Mouse (Mus musculus): ENCODE data around the gene Ccdc169. TPM values are rescaled to one million over a fixed set of nuclear protein-coding genes. Genes with fewer than 3 reads are reported as not detected.

Ccdc169 gene
- polyA plus RNA-seq, 2 experiments: 0.11 to 0.25 TPM

GRCm38 (mm10) chr3:55151656-55152433 lies 14.7 kb downstream of the Ccdc169 start:
- H3K27me3 ChIP-seq (ENCODE audit: control insufficient read depth, insufficient read depth, low read length): no peaks in the 10 kb centered on the region
- DNase-seq (ENCODE audit: low spot score): peak; percentile 68
- no peaks in the 10 kb centered on the region for H3K9me3 ChIP-seq (ENCODE audit: control insufficient read depth, low read length)
- no peak overlapping the region for H3K4me3 ChIP-seq (replicated peaks; ENCODE audit: low read length)
- ATAC-seq (ENCODE audit: low FRiP score, low read depth): peak; percentile 74; the same call in 1 of the 2 replicates
- H3K4me2 ChIP-seq (replicated peaks; ENCODE audit: low read depth, low read length, severe bottlenecking): no peak overlapping the region
- no peak for TF ChIP-seq POLR2A (IDR thresholded peaks at IDR 0.05; ENCODE audit: borderline replicate concordance, extremely low read depth, insufficient read depth, insufficient read length)
- H3K27ac ChIP-seq (replicated peaks; ENCODE audit: low read depth, low read length): no peak overlapping the region
- H3K9ac ChIP-seq (ENCODE audit: low read depth, low read length, severe bottlenecking): no peak overlapping the region
- H3K4me1 ChIP-seq (ENCODE audit: control insufficient read depth, insufficient read depth, low read length): peaks cover 3% of the 10 kb centered on the region; the same call in 1 of the 2 replicates
- WGBS: 16% methylated on average over 7 of the region's 7 CpGs
- no peaks in the 10 kb centered on the region for H3K36me3 ChIP-seq (ENCODE audit: control insufficient read depth, insufficient read depth, low read length)

DNA sequence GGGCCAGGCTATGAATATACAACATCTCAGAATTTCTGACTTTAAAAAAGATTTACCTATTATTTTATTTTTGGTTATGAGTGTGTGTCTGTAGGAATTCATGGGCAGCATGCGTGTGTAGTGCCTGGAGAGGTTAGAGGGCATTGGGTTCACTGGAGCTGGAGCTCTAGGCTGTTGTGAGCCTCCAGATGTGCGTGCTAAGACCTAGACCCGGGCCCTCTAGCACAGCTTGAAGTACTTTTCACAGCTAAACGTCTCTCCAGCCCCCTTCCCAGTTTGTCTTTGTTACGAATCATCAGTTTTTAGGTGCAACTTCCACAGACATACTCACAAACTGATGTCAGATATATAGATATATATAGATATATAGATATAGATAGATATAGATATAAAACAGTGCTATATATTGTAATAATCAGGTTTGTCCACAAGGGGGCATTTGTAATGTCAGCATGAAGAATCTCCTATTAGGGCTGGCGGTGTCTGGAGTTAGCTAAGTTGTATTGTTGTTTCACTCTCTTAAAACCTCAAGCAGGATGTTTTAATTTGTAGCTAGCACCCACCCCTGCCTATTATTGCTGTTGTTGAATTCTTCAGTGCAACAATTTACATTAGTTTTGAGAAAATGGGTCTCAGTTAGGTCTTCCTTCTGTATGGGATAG lies 15.7 kb downstream of the Ccdc169 start:
- Histone ChIP-seq H3K4me1 (ENCODE audit: control insufficient read depth, insufficient read depth, low read length) (peaks cover 3% of the 10 kb centered on the region; the same call in 1 of the 2 replicates), H3K4me2 (replicated peaks; ENCODE audit: low read depth, low read length, severe bottlenecking) (no peak overlapping the region), H3K27me3 (ENCODE audit: control insufficient read depth, insufficient read depth, low read length) (no peaks in the 10 kb centered on the region), H3K9ac (ENCODE audit: low read depth, low read length, severe bottlenecking) (no peak overlapping the region), H3K4me3 (replicated peaks; ENCODE audit: low read length) (no peak overlapping the region), H3K27ac (replicated peaks; ENCODE audit: low read depth, low read length) (no peak overlapping the region), H3K9me3 (ENCODE audit: control insufficient read depth, low read length) (no peaks in the 10 kb centered on the region), H3K36me3 (ENCODE audit: control insufficient read depth, insufficient read depth, low read length) (no peaks in the 10 kb centered on the region)
- ATAC-seq (ENCODE audit: low FRiP score, low read depth): no peak
- WGBS: 62% methylated on average over 6 of the region's 6 CpGs
- TF ChIP-seq POLR2A (IDR thresholded peaks at IDR 0.05; ENCODE audit: borderline replicate concordance, extremely low read depth, insufficient read depth, insufficient read length): no peak
- peak; percentile 85 for DNase-seq (ENCODE audit: low spot score)

DNA sequence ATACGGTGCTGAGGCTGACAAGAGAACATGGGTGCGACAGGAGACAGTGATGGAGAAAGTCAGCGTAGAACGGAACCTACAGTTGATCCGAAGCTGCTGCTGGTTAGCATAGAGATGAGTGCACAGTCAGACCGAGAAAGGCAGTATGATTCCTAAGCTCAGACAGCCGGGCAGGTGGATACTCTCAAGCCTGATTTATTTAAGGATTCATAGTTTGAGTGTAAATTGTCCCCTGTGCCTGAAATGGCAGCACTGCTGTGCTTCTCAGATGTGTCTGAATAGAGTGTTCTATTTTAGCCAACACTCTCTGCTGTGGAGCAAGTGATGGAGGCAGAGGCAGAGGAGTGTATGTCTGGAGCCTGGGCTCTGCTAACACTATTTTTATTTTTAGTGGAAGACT lies 17.0 kb downstream of the Ccdc169 start:
- H3K36me3 ChIP-seq (ENCODE audit: control insufficient read depth, insufficient read depth, low read length): no peaks in the 10 kb centered on the region
- 90% methylated on average over 7 of the region's 7 CpGs for WGBS
- no peak for TF ChIP-seq POLR2A (IDR thresholded peaks at IDR 0.05; ENCODE audit: borderline replicate concordance, extremely low read depth, insufficient read depth, insufficient read length)

GRCm38 (mm10) chr3:55157413-55157812 lies 20.3 kb downstream of the Ccdc169 start:
- no peak overlapping the region for H3K4me3 ChIP-seq (replicated peaks; ENCODE audit: low read length)
- ATAC-seq (ENCODE audit: low FRiP score, low read depth): no peak
- H3K36me3 ChIP-seq (ENCODE audit: control insufficient read depth, insufficient read depth, low read length): no peaks in the 10 kb centered on the region
- no peaks in the 10 kb centered on the region for H3K9me3 ChIP-seq (ENCODE audit: control insufficient read depth, low read length)
- WGBS: 74% methylated on average over 5 of the region's 5 CpGs
- no peaks in the 10 kb centered on the region for H3K27me3 ChIP-seq (ENCODE audit: control insufficient read depth, insufficient read depth, low read length)
- no peaks in the 10 kb centered on the region for H3K4me1 ChIP-seq (ENCODE audit: control insufficient read depth, insufficient read depth, low read length)
- H3K27ac ChIP-seq (replicated peaks; ENCODE audit: low read depth, low read length): no peak overlapping the region
- no peak for TF ChIP-seq POLR2A (IDR thresholded peaks at IDR 0.05; ENCODE audit: borderline replicate concordance, extremely low read depth, insufficient read depth, insufficient read length)
- no peak overlapping the region for H3K9ac ChIP-seq (ENCODE audit: low read depth, low read length, severe bottlenecking)
- no peak overlapping the region for H3K4me2 ChIP-seq (replicated peaks; ENCODE audit: low read depth, low read length, severe bottlenecking)
- no peak for DNase-seq (ENCODE audit: low spot score)

More for the DNA sequence above, 17.0 kb downstream of the Ccdc169 start:
- H3K9me3 ChIP-seq (ENCODE audit: control insufficient read depth, low read length): no peaks in the 10 kb centered on the region
- H3K9ac ChIP-seq (ENCODE audit: low read depth, low read length, severe bottlenecking): no peak overlapping the region
- DNase-seq (ENCODE audit: low spot score) (no peak), ATAC-seq (ENCODE audit: low FRiP score, low read depth) (no peak)
- H3K4me3 ChIP-seq (replicated peaks; ENCODE audit: low read length): no peak overlapping the region
- no peaks in the 10 kb centered on the region for H3K27me3 ChIP-seq (ENCODE audit: control insufficient read depth, insufficient read depth, low read length)
- H3K4me1 ChIP-seq (ENCODE audit: control insufficient read depth, insufficient read depth, low read length): peaks cover 3% of the 10 kb centered on the region; the same call in 1 of the 2 replicates
- no peak overlapping the region for H3K4me2 ChIP-seq (replicated peaks; ENCODE audit: low read depth, low read length, severe bottlenecking)
- H3K27ac ChIP-seq (replicated peaks; ENCODE audit: low read depth, low read length): no peak overlapping the region

- no peaks in the 10 kb centered on the region for H3K4me1 ChIP-seq (ENCODE audit: control insufficient read depth, insufficient read depth, low read length)
- no peak for TF ChIP-seq POLR2A (IDR thresholded peaks at IDR 0.05; ENCODE audit: borderline replicate concordance, extremely low read depth, insufficient read depth, insufficient read length)
- DNase-seq (ENCODE audit: low spot score) (no peak), ATAC-seq (ENCODE audit: low FRiP score, low read depth) (no peak)
- H3K36me3 ChIP-seq (ENCODE audit: control insufficient read depth, insufficient read depth, low read length): no peaks in the 10 kb centered on the region
- H3K4me3 ChIP-seq (replicated peaks; ENCODE audit: low read length): no peak overlapping the region
- H3K9me3 ChIP-seq (ENCODE audit: control insufficient read depth, low read length): no peaks in the 10 kb centered on the region
- WGBS: 72% methylated on average over 7 of the region's 7 CpGs
- no peaks in the 10 kb centered on the region for H3K27me3 ChIP-seq (ENCODE audit: control insufficient read depth, insufficient read depth, low read length)
- H3K27ac ChIP-seq (replicated peaks; ENCODE audit: low read depth, low read length): no peak overlapping the region
- no peak overlapping the region for H3K9ac ChIP-seq (ENCODE audit: low read depth, low read length, severe bottlenecking)
- no peak overlapping the region for H3K4me2 ChIP-seq (replicated peaks; ENCODE audit: low read depth, low read length, severe bottlenecking)
Observed at GRCm38 (mm10) chr3:55161144-55161543, 24.0 kb downstream of the Ccdc169 start.
